In the genomic region with DNA sequence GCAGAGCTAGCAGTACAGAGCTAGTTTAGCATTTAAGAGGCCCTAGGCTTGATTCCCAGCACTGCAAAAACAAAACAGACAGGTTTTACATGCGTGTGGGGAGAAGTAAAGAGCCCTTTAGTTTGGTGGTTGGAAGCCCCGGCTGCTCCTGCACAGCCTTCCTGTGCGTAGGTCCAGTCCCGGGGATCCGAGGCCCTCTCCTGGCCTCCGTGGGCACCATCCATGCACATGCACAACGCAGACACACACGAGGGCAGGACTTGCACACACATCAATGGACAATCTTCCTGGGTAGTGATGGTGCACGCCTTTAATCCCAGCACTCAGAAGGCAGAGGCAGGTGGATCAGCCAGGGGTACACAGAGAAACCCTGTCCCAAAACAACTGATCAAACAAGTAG, we compare ENCODE assay signal across 15 mouse cellular contexts.
"Had no signal": no experiment of that assay in that cellular context is flagged by ENCODE, and none has a peak within 500 bp of the region (broad histone marks: within the 10 kb centered on the region; RNA-seq: fewer than 3 reads in every experiment).

No protein-coding gene starts in this region.

- H3K4me1 ChIP-seq: neural tube, embryonic 13.5 days; neural tube, embryonic 15.5 days; stomach, embryonic 15.5 days had no signal

- H3K4me2 ChIP-seq: neural tube, embryonic 13.5 days; neural tube, embryonic 15.5 days; stomach, embryonic 15.5 days had no signal

- H3K27me3 ChIP-seq: neural tube, embryonic 13.5 days; neural tube, embryonic 15.5 days; stomach, embryonic 15.5 days had no signal

- H3K27ac ChIP-seq: neural tube, embryonic 13.5 days; neural tube, embryonic 15.5 days; stomach, embryonic 15.5 days; stomach, postnatal 0 days had no signal

- DNase-seq: retina, postnatal 1 day; right cerebral cortex, adult 18-20 months; right cerebral cortex, postnatal 14 days; right cerebral cortex, postnatal 25 days; right cerebral cortex, postnatal 4 days; spleen, adult 18-20 months; thymus, adult 18-20 months; thymus, adult 2 months; thymus, postnatal 25 days; thymus, postnatal 36 days; thymus, postnatal 4 days had no signal

- H3K4me3 ChIP-seq: neural tube, embryonic 13.5 days; neural tube, embryonic 15.5 days; stomach, embryonic 15.5 days had no signal

- H3K9me3 ChIP-seq: neural tube, embryonic 13.5 days; neural tube, embryonic 15.5 days; stomach, embryonic 15.5 days had no signal

- H3K9ac ChIP-seq: neural tube, embryonic 13.5 days; neural tube, embryonic 15.5 days; stomach, embryonic 15.5 days had no signal
